Mouse (Mus musculus) midbrain, embryonic 13.5 days (tissue): ENCODE measurements around the gene Spsb4. TPM values are rescaled to one million over a fixed set of nuclear protein-coding genes. Genes with fewer than 3 reads are reported as not detected.

Experiments used
- ATAC-seq: fragments of 200-750 bp; cut with Nextera tagmentation; 2 replicates; pipeline ENCODE4 v1.8.0; 2017; ENCODE audit warnings: mild to moderate bottlenecking, moderate TSS enrichment, moderate library complexity
- H3K27ac ChIP-seq: fragments of 300-500 bp; sonication (generic); 2 replicates; pipeline ENCODE4 v1.5.1; 2015; ENCODE audit warnings: inconsistent platforms, mild to moderate bottlenecking, moderate library complexity
- H3K27me3 ChIP-seq: fragments of 300-500 bp; sonication (generic); 2 replicates; pipeline ENCODE4 v1.6.1; 2015; ENCODE audit warnings: mild to moderate bottlenecking, inconsistent platforms
- H3K36me3 ChIP-seq: fragments of 300-500 bp; sonication (generic); 2 replicates; pipeline ENCODE4 v1.6.1; 2015; ENCODE audit warnings: mild to moderate bottlenecking, inconsistent platforms
- H3K4me1 ChIP-seq: fragments of 300-500 bp; sonication (generic); replicated peaks from 2 replicates; pipeline ENCODE4 v1.6.1; 2015; ENCODE audit warnings: inconsistent platforms
- H3K4me2 ChIP-seq: fragments of 300-500 bp; sonication (generic); replicated peaks from 2 replicates; pipeline ENCODE4 v1.6.1; 2015; ENCODE audit warnings: moderate library complexity, mild to moderate bottlenecking, inconsistent platforms
- H3K4me3 ChIP-seq: fragments of 300-500 bp; sonication (generic); replicated peaks from 2 replicates; pipeline ENCODE4 v1.5.1; 2015; ENCODE audit warnings: mild to moderate bottlenecking, inconsistent platforms
- H3K9ac ChIP-seq: fragments of 300-500 bp; sonication (generic); replicated peaks from 2 replicates; pipeline ENCODE4 v1.6.1; 2015; ENCODE audit warnings: mild to moderate bottlenecking, inconsistent platforms
- H3K9me3 ChIP-seq: fragments of 300-500 bp; sonication (generic); 2 replicates; pipeline ENCODE4 v1.6.1; 2016; ENCODE audit warnings: mild to moderate bottlenecking, inconsistent platforms
- WGBS: fragments of 180-500 bp; shearing (Covaris S2); methylation state at CpG from one replicate; pipeline ENCODE4 v1.1.7; 2015; 5-methylcytosine and 5-hydroxymethylcytosine counted together
- polyA plus RNA-seq: library from polyadenylated mRNA; unstranded; fragments of >200 nt; fragmentation: Nextera tagmentation; extraction: Ambion mirVana; gene quantifications from 2 replicates; pipeline ENCODE4 v1.2.1, GENCODE M21; 2015

The Spsb4 gene
- polyA plus RNA-seq, 1 experiment from 2014 or later = 64.9 TPM

GRCm38 (mm10) chr9:96909503-96909902 lies 109.1 kb downstream of the Spsb4 start:
- no peak overlapping the region for H3K4me2 ChIP-seq
- H3K9ac ChIP-seq = no peak overlapping the region
- no peaks in the 10 kb centered on the region for H3K36me3 ChIP-seq
- no peak for ATAC-seq
- H3K4me1 ChIP-seq = no peaks in the 10 kb centered on the region
- H3K4me3 ChIP-seq = no peak overlapping the region
- no peak overlapping the region for H3K27ac ChIP-seq
- no peaks in the 10 kb centered on the region for H3K9me3 ChIP-seq
- WGBS = 89% methylated on average over 1 of the region's 1 CpGs
- no peaks in the 10 kb centered on the region for H3K27me3 ChIP-seq

- Histone ChIP-seq H3K4me1 (no peaks in the 10 kb centered on the region), H3K36me3 (no peaks in the 10 kb centered on the region), H3K4me2 (no peak overlapping the region), H3K27me3 (no peaks in the 10 kb centered on the region), H3K27ac (no peak overlapping the region), H3K9me3 (no peaks in the 10 kb centered on the region), H3K9ac (no peak overlapping the region), H3K4me3 (no peak overlapping the region)
- no peak for ATAC-seq
- WGBS = 80% methylated on average over 2 of the region's 2 CpGs
Observed at GRCm38 (mm10) chr9:96908737-96909136, 109.9 kb downstream of the Spsb4 start.

GRCm38 (mm10) chr9:96904360-96905355 lies 114.0 kb downstream of the Spsb4 start:
- Histone ChIP-seq H3K4me1 (no peaks in the 10 kb centered on the region), H3K4me3 (no peak overlapping the region), H3K27me3 (no peaks in the 10 kb centered on the region), H3K9ac (no peak overlapping the region), H3K9me3 (no peaks in the 10 kb centered on the region), H3K36me3 (no peaks in the 10 kb centered on the region), H3K27ac (peak overlapping the region; percentile 62), H3K4me2 (no peak overlapping the region)
- peak; percentile 45 for ATAC-seq
- 65% methylated on average over 7 of the region's 7 CpGs for WGBS

- Histone ChIP-seq H3K36me3 (no peaks in the 10 kb centered on the region), H3K4me3 (no peak overlapping the region), H3K27ac (no peak overlapping the region), H3K4me2 (no peak overlapping the region), H3K4me1 (no peaks in the 10 kb centered on the region), H3K9ac (no peak overlapping the region), H3K27me3 (no peaks in the 10 kb centered on the region), H3K9me3 (peaks cover 4% of the 10 kb centered on the region; the same call in 1 of the 2 replicates)
- WGBS = 85% methylated on average over 5 of the region's 5 CpGs
- ATAC-seq = no peak
Observed at GRCm38 (mm10) chr9:96899717-96900116, 118.9 kb downstream of the Spsb4 start.

GRCm38 (mm10) chr9:96899004-96899403 lies 119.6 kb downstream of the Spsb4 start:
- Histone ChIP-seq H3K27me3 (no peaks in the 10 kb centered on the region), H3K36me3 (no peaks in the 10 kb centered on the region), H3K9ac (no peak overlapping the region), H3K4me3 (no peak overlapping the region), H3K27ac (no peak overlapping the region), H3K4me2 (no peak overlapping the region), H3K4me1 (no peaks in the 10 kb centered on the region), H3K9me3 (peaks cover 4% of the 10 kb centered on the region; the same call in 1 of the 2 replicates)
- ATAC-seq = no peak

GRCm38 (mm10) chr9:96896690-96897089 lies 122.0 kb downstream of the Spsb4 start:
- Histone ChIP-seq H3K4me1 (peaks cover 21% of the 10 kb centered on the region), H3K9me3 (peaks cover 4% of the 10 kb centered on the region; the same call in 1 of the 2 replicates), H3K36me3 (no peaks in the 10 kb centered on the region), H3K4me2 (no peak overlapping the region), H3K27ac (no peak overlapping the region), H3K4me3 (no peak overlapping the region), H3K27me3 (no peaks in the 10 kb centered on the region), H3K9ac (no peak overlapping the region)
- WGBS = 85% methylated on average over 1 of the region's 1 CpGs
- ATAC-seq = no peak

- 69% methylated on average over 5 of the region's 5 CpGs for WGBS
- H3K36me3 ChIP-seq = no peaks in the 10 kb centered on the region
- no peak for ATAC-seq
Observed at GRCm38 (mm10) chr9:96893582-96893981, 125.1 kb downstream of the Spsb4 start.

More at GRCm38 (mm10) chr9:96893582-96893981, 125.1 kb downstream of the Spsb4 start:
- H3K27me3 ChIP-seq = no peaks in the 10 kb centered on the region
- peak overlapping the region; percentile 78 for H3K27ac ChIP-seq
- H3K4me2 ChIP-seq = no peak overlapping the region
- peaks cover 47% of the 10 kb centered on the region for H3K4me1 ChIP-seq
- H3K9ac ChIP-seq = no peak overlapping the region
- peaks cover 4% of the 10 kb centered on the region; the same call in 1 of the 2 replicates for H3K9me3 ChIP-seq
- H3K4me3 ChIP-seq = no peak overlapping the region

Other genes with a start within 250 kb of the Spsb4 start
- gene Pxylp1, start 126.2 kb downstream of the Spsb4 start, polyA plus RNA-seq = 63.6 and 70.7 TPM in 2 replicates
- 74.5 and 85.7 TPM in 2 replicates for gene Slc25a36, start 92.3 kb upstream of the Spsb4 start, polyA plus RNA-seq